Mouse (Mus musculus) hindbrain, embryonic 16.5 days (tissue): ENCODE results near the gene Rusc2. TPM values are rescaled to one million over a fixed set of nuclear protein-coding genes. Genes with fewer than 3 reads are reported as not detected.

Experiments
- ATAC-seq: fragments of 200-750 bp; cut with Nextera tagmentation; 2 replicates; pipeline ENCODE4 v1.8.0; 2017; ENCODE audit warnings: moderate TSS enrichment, moderate library complexity
- H3K27ac ChIP-seq: fragments of 300-500 bp; sonication (generic); 2 replicates; pipeline ENCODE4 v1.5.1; 2014; ENCODE audit warnings: low read depth, mild to moderate bottlenecking, control low read depth, low read length, moderate library complexity
- H3K27me3 ChIP-seq: fragments of 300-500 bp; sonication (generic); replicated peaks from 2 replicates; pipeline ENCODE4 v1.6.1; 2014; ENCODE audit warnings: low read length; ENCODE audit not compliant: control insufficient read depth, insufficient read depth
- H3K36me3 ChIP-seq: fragments of 300-500 bp; sonication (generic); 2 replicates; pipeline ENCODE4 v1.6.1; 2014; ENCODE audit warnings: mild to moderate bottlenecking, low read length, moderate library complexity, mixed read lengths; ENCODE audit not compliant: control insufficient read depth, insufficient read depth
- H3K4me1 ChIP-seq: fragments of 300-500 bp; sonication (generic); 2 replicates; pipeline ENCODE4 v1.6.1; 2014; ENCODE audit warnings: low read depth, low read length; ENCODE audit not compliant: control insufficient read depth, insufficient read depth
- H3K4me2 ChIP-seq: fragments of 300-500 bp; sonication (generic); 2 replicates; pipeline ENCODE4 v1.6.1; 2014; ENCODE audit warnings: mild to moderate bottlenecking, low read length, control low read depth, moderate library complexity
- H3K4me3 ChIP-seq: fragments of 300-500 bp; sonication (generic); 2 replicates; pipeline ENCODE4 v1.5.1; 2014; ENCODE audit warnings: mild to moderate bottlenecking, low read length, control low read depth, moderate library complexity
- H3K9ac ChIP-seq: fragments of 300-500 bp; sonication (generic); 2 replicates; pipeline ENCODE4 v1.6.1; 2014; ENCODE audit warnings: low read depth, mild to moderate bottlenecking, control low read depth, low read length, moderate library complexity
- H3K9me3 ChIP-seq: fragments of 300-500 bp; sonication (generic); 2 replicates; pipeline ENCODE4 v1.6.1; 2014; ENCODE audit warnings: mild to moderate bottlenecking, low read length, moderate library complexity; ENCODE audit not compliant: control insufficient read depth
- WGBS: fragments of 180-500 bp; shearing (Covaris S2); extraction: QIAGEN DNeasy Blood & Tissue Kit; methylation state at CpG from one replicate; pipeline ENCODE4 v1.1.7; 2014; 5-methylcytosine and 5-hydroxymethylcytosine counted together
- polyA plus RNA-seq: library from polyadenylated mRNA; unstranded; fragments of >200 nt; fragmentation: Nextera tagmentation; extraction: Ambion mirVana; gene quantifications from 2 replicates; pipeline ENCODE4 v1.2.1, GENCODE M21; 2015

The Rusc2 gene
- polyA plus RNA-seq, 1 experiment from 2014 or later = 70.8 TPM

GRCm38 (mm10) chr4:43402212-43402611 is 20.4 kb downstream of the Rusc2 start:
- no peak overlapping the region for H3K27ac ChIP-seq
- WGBS = 83% methylated on average over 9 of the region's 9 CpGs

GRCm38 (mm10) chr4:43404697-43405096 is 22.9 kb downstream of the Rusc2 start:
- WGBS = 90% methylated on average over 10 of the region's 10 CpGs

More at GRCm38 (mm10) chr4:43402212-43402611, 20.4 kb downstream of the Rusc2 start:
- no peak overlapping the region for H3K9ac ChIP-seq
- no peaks in the 10 kb centered on the region for H3K36me3 ChIP-seq
- no peak overlapping the region for H3K4me2 ChIP-seq
- H3K9me3 ChIP-seq = no peaks in the 10 kb centered on the region
- H3K27me3 ChIP-seq = no peaks in the 10 kb centered on the region
- H3K4me1 ChIP-seq = peaks cover 35% of the 10 kb centered on the region
- ATAC-seq = no peak
- no peak overlapping the region for H3K4me3 ChIP-seq

GRCm38 (mm10) chr4:43406162-43406971 is 24.6 kb downstream of the Rusc2 start:
- 2% methylated on average over 25 of the region's 28 CpGs for WGBS
- H3K4me2 ChIP-seq = peak overlapping the region; percentile 59
- peaks cover 28% of the 10 kb centered on the region for H3K4me1 ChIP-seq
- H3K9me3 ChIP-seq = no peaks in the 10 kb centered on the region
- H3K27ac ChIP-seq = peak overlapping the region; percentile 95
- no peaks in the 10 kb centered on the region; the same call in 1 of the 2 replicates for H3K36me3 ChIP-seq
- peak; percentile 97 for ATAC-seq
- peak overlapping the region; percentile 61 for H3K4me3 ChIP-seq
- no peaks in the 10 kb centered on the region for H3K27me3 ChIP-seq
- H3K9ac ChIP-seq = peak overlapping the region; percentile 91

More at GRCm38 (mm10) chr4:43404697-43405096, 22.9 kb downstream of the Rusc2 start:
- ATAC-seq = no peak
- Histone ChIP-seq H3K9ac (no peak overlapping the region), H3K4me1 (peaks cover 32% of the 10 kb centered on the region), H3K9me3 (no peaks in the 10 kb centered on the region), H3K4me2 (no peak overlapping the region), H3K27ac (no peak overlapping the region), H3K36me3 (no peaks in the 10 kb centered on the region), H3K27me3 (no peaks in the 10 kb centered on the region), H3K4me3 (no peak overlapping the region)

GRCm38 (mm10) chr4:43407071-43407920 is 25.5 kb downstream of the Rusc2 start:
- H3K4me1 ChIP-seq = peaks cover 28% of the 10 kb centered on the region
- no peaks in the 10 kb centered on the region for H3K27me3 ChIP-seq
- H3K36me3 ChIP-seq = no peaks in the 10 kb centered on the region; the same call in 1 of the 2 replicates
- peak overlapping the region; percentile 59 for H3K4me2 ChIP-seq
- ATAC-seq = peak; percentile 53
- H3K9me3 ChIP-seq = no peaks in the 10 kb centered on the region
- peak overlapping the region; percentile 95 for H3K27ac ChIP-seq
- H3K9ac ChIP-seq = peak overlapping the region; percentile 91
- WGBS = 50% methylated on average over 12 of the region's 12 CpGs
- peak overlapping the region; percentile 61 for H3K4me3 ChIP-seq

GRCm38 (mm10) chr4:43414761-43415160 is 33.0 kb downstream of the Rusc2 start:
- no peak overlapping the region for H3K27ac ChIP-seq
- H3K4me1 ChIP-seq = peaks cover 6% of the 10 kb centered on the region
- ATAC-seq = no peak
- H3K4me3 ChIP-seq = no peak overlapping the region
- H3K36me3 ChIP-seq = peaks cover 18% of the 10 kb centered on the region
- no peaks in the 10 kb centered on the region for H3K27me3 ChIP-seq
- no peak overlapping the region for H3K4me2 ChIP-seq
- H3K9ac ChIP-seq = no peak overlapping the region
- H3K9me3 ChIP-seq = no peaks in the 10 kb centered on the region
- 92% methylated on average over 14 of the region's 14 CpGs for WGBS

- Histone ChIP-seq H3K9me3 (no peaks in the 10 kb centered on the region), H3K36me3 (peaks cover 18% of the 10 kb centered on the region), H3K4me1 (peaks cover 5% of the 10 kb centered on the region), H3K4me3 (no peak overlapping the region), H3K4me2 (no peak overlapping the region), H3K27ac (no peak overlapping the region), H3K27me3 (no peaks in the 10 kb centered on the region), H3K9ac (no peak overlapping the region)
- ATAC-seq = no peak
- 90% methylated on average over 29 of the region's 29 CpGs for WGBS
Observed at GRCm38 (mm10) chr4:43415221-43416070, 33.7 kb downstream of the Rusc2 start.

GRCm38 (mm10) chr4:43416071-43416490 is 34.3 kb downstream of the Rusc2 start:
- no peaks in the 10 kb centered on the region for H3K27me3 ChIP-seq
- peaks cover 18% of the 10 kb centered on the region for H3K36me3 ChIP-seq
- no peak for ATAC-seq
- 97% methylated on average over 22 of the region's 22 CpGs for WGBS
- H3K9me3 ChIP-seq = no peaks in the 10 kb centered on the region
- H3K4me1 ChIP-seq = peaks cover 3% of the 10 kb centered on the region
- H3K4me2 ChIP-seq = no peak overlapping the region
- H3K4me3 ChIP-seq = no peak overlapping the region
- no peak overlapping the region for H3K27ac ChIP-seq
- H3K9ac ChIP-seq = no peak overlapping the region

GRCm38 (mm10) chr4:43417269-43418062 is 35.7 kb downstream of the Rusc2 start:
- no peak overlapping the region for H3K27ac ChIP-seq
- H3K36me3 ChIP-seq = peaks cover 29% of the 10 kb centered on the region
- H3K27me3 ChIP-seq = no peaks in the 10 kb centered on the region
- H3K9me3 ChIP-seq = no peaks in the 10 kb centered on the region
- H3K4me3 ChIP-seq = no peak overlapping the region
- peaks cover 3% of the 10 kb centered on the region for H3K4me1 ChIP-seq
- ATAC-seq = no peak
- WGBS = 85% methylated on average over 16 of the region's 16 CpGs
- H3K4me2 ChIP-seq = no peak overlapping the region
- no peak overlapping the region; the same call in 1 of the 2 replicates for H3K9ac ChIP-seq
